Mouse (Mus musculus): Measurements from ENCODE around the gene Zfp446. TPM values are rescaled to one million over a fixed set of nuclear protein-coding genes. Genes with fewer than 3 reads are reported as not detected.

The Zfp446 gene
- polyA plus RNA-seq, 1 experiment from 2014 or later: 7.1 TPM

DNA sequence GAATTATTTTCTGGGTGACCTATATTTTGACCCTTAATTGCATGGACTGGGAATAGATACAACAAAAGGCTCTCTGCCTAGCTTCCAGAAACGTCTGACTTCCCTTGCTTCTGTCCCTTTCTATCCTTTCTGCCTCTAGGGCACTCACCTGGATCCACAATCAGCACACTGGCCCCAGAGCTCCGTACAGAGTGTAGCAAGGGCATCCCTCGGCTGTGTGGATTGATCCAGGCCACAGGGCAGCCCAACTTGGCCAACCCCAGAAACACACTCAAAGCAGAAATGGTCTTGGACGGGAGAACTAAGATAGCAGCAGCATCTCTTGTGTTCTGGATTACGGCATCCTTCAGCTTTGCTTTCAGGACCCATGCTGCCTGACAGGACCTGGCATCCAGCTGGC is 19.6 kb downstream of the Zfp446 start:
- Histone ChIP-seq H3K27me3 (ENCODE audit: control insufficient read depth, insufficient read depth, low read length) (no peaks in the 10 kb centered on the region), H3K36me3 (ENCODE audit: control insufficient read depth, insufficient read depth, low read length) (no peaks in the 10 kb centered on the region), H3K9me3 (ENCODE audit: control insufficient read depth, low read length) (no peaks in the 10 kb centered on the region), H3K4me2 (ENCODE audit: low read depth) (no peak overlapping the region), H3K27ac (ENCODE audit: low read depth, low read length) (no peak overlapping the region), H3K4me3 (ENCODE audit: low read depth, low read length) (no peak overlapping the region), H3K9ac (ENCODE audit: low read length) (no peak overlapping the region), H3K4me1 (ENCODE audit: control insufficient read depth, insufficient read depth, low read length) (no peaks in the 10 kb centered on the region)
- WGBS: 70% methylated on average over 5 of the region's 5 CpGs
- no peak for ATAC-seq (ENCODE audit: insufficient read depth, low FRiP score, low TSS enrichment)
- DNase-seq (ENCODE audit: low spot score): no peak

DNA sequence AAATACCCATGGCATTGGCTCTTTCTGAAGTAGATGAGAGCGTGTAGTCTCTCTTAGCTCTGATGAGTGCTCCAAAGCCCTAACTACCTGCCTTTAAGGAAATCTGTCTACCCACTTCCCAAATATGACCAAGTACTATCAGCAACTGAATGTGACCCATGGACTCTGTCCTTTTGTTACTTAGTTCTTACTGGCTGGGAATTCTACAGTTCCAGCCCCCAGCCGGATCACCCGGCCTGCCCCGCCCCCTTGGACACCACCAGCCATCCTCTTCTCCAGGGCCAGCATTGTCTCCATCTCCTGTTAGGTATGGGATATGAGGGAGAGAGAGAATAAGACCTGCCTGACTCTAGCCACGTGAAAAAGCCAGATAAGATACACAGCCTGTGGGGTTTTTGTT is 20.4 kb downstream of the Zfp446 start, which contains the start of gene Slc27a5:
Gene Slc27a5 (minus strand): TSS at position 140 of the 400 bp plus-strand sequence.
- no peaks in the 10 kb centered on the region for H3K4me1 ChIP-seq (ENCODE audit: control insufficient read depth, insufficient read depth, low read length)
- WGBS: 84% methylated on average over 5 of the region's 5 CpGs
- H3K27me3 ChIP-seq (ENCODE audit: control insufficient read depth, insufficient read depth, low read length): no peaks in the 10 kb centered on the region
- DNase-seq (ENCODE audit: low spot score): no peak
- no peak within 1 kb of the TSS for H3K27ac ChIP-seq (ENCODE audit: low read depth, low read length)
- no peaks in the 10 kb centered on the region for H3K9me3 ChIP-seq (ENCODE audit: control insufficient read depth, low read length)
- ATAC-seq (ENCODE audit: insufficient read depth, low FRiP score, low TSS enrichment): no peak
- no peaks in the 10 kb centered on the region for H3K36me3 ChIP-seq (ENCODE audit: control insufficient read depth, insufficient read depth, low read length)
- H3K4me3 ChIP-seq (ENCODE audit: low read depth, low read length): no peak within 1 kb of the TSS
- H3K9ac ChIP-seq (ENCODE audit: low read length): no peak within 1 kb of the TSS
- no peak within 1 kb of the TSS for H3K4me2 ChIP-seq (ENCODE audit: low read depth)

DNA sequence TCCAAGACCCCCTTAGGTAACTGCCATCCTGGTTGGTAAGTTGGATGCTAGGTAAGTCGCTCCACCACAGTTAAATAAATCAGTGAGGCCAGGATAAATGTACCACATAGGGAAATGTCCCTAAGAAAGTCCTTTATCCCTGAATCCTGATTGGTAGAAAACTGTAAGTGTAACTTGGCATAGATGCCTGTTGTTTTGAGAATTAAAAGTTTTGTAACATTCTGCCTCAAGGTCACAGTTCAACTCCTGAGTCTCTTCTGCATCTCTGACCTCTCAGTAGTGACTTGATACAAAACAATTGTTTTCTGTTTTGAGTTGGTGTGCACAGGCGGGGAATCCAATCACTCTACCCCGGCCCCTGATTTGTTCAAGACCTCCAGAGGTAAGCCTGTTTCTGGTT is 21.2 kb downstream of the Zfp446 start, which contains the start of gene Trim28:
Gene Trim28 (plus strand): TSS at position 264 of the 400 bp plus-strand sequence.
- no peak within 1 kb of the TSS for H3K27ac ChIP-seq (ENCODE audit: low read depth, low read length)
- H3K9me3 ChIP-seq (ENCODE audit: control insufficient read depth, low read length): no peaks in the 10 kb centered on the region
- no peaks in the 10 kb centered on the region for H3K4me1 ChIP-seq (ENCODE audit: control insufficient read depth, insufficient read depth, low read length)
- no peak for ATAC-seq (ENCODE audit: insufficient read depth, low FRiP score, low TSS enrichment)
- H3K4me3 ChIP-seq (ENCODE audit: low read depth, low read length): no peak within 1 kb of the TSS
- DNase-seq (ENCODE audit: low spot score): no peak
- H3K36me3 ChIP-seq (ENCODE audit: control insufficient read depth, insufficient read depth, low read length): no peaks in the 10 kb centered on the region
- no peak within 1 kb of the TSS for H3K9ac ChIP-seq (ENCODE audit: low read length)
- no peak within 1 kb of the TSS for H3K4me2 ChIP-seq (ENCODE audit: low read depth)
- no peaks in the 10 kb centered on the region for H3K27me3 ChIP-seq (ENCODE audit: control insufficient read depth, insufficient read depth, low read length)
- 85% methylated on average over 3 of the region's 3 CpGs for WGBS

DNA sequence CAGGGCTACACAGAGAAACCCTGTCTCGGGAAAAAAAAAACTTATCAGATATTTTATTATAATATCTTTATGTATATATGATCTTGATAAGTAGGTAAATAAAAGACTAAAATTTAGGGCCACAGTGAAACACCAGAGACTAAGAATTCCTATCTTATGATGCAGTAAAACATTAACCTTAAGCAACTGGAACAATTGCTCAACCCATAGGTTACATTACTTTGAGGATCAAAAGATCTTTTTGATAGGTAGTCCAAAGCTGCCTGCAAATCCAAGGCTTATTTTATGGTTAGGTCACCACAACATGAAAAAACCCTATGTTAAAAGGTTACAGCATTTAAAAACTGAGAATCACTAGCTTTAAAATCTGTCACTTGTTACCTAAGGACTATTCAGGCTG is 23.9 kb downstream of the Zfp446 start:
- 83% methylated on average over 1 of the region's 1 CpGs for WGBS
- Histone ChIP-seq H3K9ac (ENCODE audit: low read length) (no peak overlapping the region), H3K9me3 (ENCODE audit: control insufficient read depth, low read length) (no peaks in the 10 kb centered on the region), H3K4me3 (ENCODE audit: low read depth, low read length) (no peak overlapping the region), H3K27ac (ENCODE audit: low read depth, low read length) (no peak overlapping the region), H3K27me3 (ENCODE audit: control insufficient read depth, insufficient read depth, low read length) (no peaks in the 10 kb centered on the region), H3K4me2 (ENCODE audit: low read depth) (no peak overlapping the region), H3K36me3 (ENCODE audit: control insufficient read depth, insufficient read depth, low read length) (peaks cover 3% of the 10 kb centered on the region; the same call in 1 of the 2 replicates), H3K4me1 (ENCODE audit: control insufficient read depth, insufficient read depth, low read length) (no peaks in the 10 kb centered on the region)
- ATAC-seq (ENCODE audit: insufficient read depth, low FRiP score, low TSS enrichment) (no peak), DNase-seq (ENCODE audit: low spot score) (no peak)

DNA sequence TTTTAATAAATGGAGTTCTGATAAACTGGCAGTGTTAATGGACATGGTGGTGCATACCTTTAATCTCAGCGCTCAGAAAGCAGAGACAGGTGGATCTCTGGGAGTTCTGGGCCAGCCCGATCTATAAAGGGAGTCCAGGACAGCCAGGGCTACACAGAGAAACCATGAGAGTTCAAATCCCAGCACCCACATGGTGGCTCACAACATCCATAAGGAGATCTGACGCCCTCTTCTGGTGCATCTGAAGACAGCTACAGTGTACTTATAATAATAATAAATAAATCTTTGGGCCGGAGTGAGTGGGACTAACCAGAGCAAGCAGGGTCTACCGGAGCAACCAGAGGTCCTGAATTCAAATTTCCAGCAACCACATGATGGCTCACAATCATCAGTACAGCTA is 25.7 kb downstream of the Zfp446 start:
- no peak for DNase-seq (ENCODE audit: low spot score)
- Histone ChIP-seq H3K9me3 (ENCODE audit: control insufficient read depth, low read length) (no peaks in the 10 kb centered on the region), H3K9ac (ENCODE audit: low read length) (no peak overlapping the region), H3K4me3 (ENCODE audit: low read depth, low read length) (no peak overlapping the region), H3K36me3 (ENCODE audit: control insufficient read depth, insufficient read depth, low read length) (peaks cover 5% of the 10 kb centered on the region; the same call in 1 of the 2 replicates), H3K27me3 (ENCODE audit: control insufficient read depth, insufficient read depth, low read length) (peaks cover 7% of the 10 kb centered on the region), H3K4me1 (ENCODE audit: control insufficient read depth, insufficient read depth, low read length) (peaks cover 3% of the 10 kb centered on the region), H3K4me2 (ENCODE audit: low read depth) (no peak overlapping the region), H3K27ac (ENCODE audit: low read depth, low read length) (no peak overlapping the region)
- 75% methylated on average over 5 of the region's 5 CpGs for WGBS
- no peak for ATAC-seq (ENCODE audit: insufficient read depth, low FRiP score, low TSS enrichment)

DNA sequence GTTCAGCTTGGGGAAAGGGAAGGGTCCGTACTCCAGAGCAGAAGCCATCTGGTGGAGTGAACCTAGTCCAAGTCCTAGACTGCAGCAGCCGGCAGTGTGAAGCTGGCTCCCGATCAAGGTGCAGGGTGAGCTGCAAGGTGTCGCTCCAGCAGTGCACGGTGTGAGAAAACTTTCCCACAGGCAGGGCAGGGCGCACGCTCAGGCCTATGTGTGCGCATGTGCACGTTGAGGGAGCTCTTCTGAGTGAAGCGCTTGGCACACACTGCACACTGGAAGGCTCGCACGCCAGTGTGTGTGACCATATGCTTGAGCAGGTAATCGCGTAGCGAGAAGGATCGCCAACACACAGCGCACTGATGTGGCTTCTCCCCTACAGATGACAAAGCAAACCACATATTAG is 28.4 kb downstream of the Zfp446 start:
- ATAC-seq (ENCODE audit: insufficient read depth, low FRiP score, low TSS enrichment) (no peak), DNase-seq (ENCODE audit: low spot score) (no peak)
- Histone ChIP-seq H3K4me1 (ENCODE audit: control insufficient read depth, insufficient read depth, low read length) (peaks cover 8% of the 10 kb centered on the region), H3K9ac (ENCODE audit: low read length) (no peak overlapping the region), H3K9me3 (ENCODE audit: control insufficient read depth, low read length) (no peaks in the 10 kb centered on the region), H3K36me3 (ENCODE audit: control insufficient read depth, insufficient read depth, low read length) (peaks cover 5% of the 10 kb centered on the region; the same call in 1 of the 2 replicates), H3K27ac (ENCODE audit: low read depth, low read length) (no peak overlapping the region), H3K4me2 (ENCODE audit: low read depth) (no peak overlapping the region), H3K27me3 (ENCODE audit: control insufficient read depth, insufficient read depth, low read length) (peaks cover 7% of the 10 kb centered on the region), H3K4me3 (ENCODE audit: low read depth, low read length) (no peak overlapping the region)
- 91% methylated on average over 17 of the region's 17 CpGs for WGBS

DNA sequence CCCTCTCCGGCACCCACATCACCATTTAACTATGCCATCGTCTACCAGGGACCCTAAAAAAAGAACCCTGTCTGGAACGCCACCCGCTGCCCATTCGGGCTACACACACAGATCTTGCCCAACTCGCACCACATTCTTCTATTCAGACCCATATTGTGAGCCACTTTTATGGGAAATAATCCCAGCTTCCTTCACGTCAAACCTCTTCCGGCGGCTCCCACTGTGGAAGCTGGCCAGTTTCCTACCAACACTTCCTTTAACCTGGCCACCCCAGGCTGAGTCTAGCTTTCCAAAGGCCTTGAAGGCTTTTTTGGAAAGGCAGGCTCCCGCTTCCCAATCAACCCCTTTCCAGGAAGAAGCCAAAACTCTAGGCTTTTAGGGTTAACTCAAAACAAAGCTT is 28.9 kb downstream of the Zfp446 start:
- H3K27me3 ChIP-seq (ENCODE audit: control insufficient read depth, insufficient read depth, low read length): peaks cover 7% of the 10 kb centered on the region

DNA sequence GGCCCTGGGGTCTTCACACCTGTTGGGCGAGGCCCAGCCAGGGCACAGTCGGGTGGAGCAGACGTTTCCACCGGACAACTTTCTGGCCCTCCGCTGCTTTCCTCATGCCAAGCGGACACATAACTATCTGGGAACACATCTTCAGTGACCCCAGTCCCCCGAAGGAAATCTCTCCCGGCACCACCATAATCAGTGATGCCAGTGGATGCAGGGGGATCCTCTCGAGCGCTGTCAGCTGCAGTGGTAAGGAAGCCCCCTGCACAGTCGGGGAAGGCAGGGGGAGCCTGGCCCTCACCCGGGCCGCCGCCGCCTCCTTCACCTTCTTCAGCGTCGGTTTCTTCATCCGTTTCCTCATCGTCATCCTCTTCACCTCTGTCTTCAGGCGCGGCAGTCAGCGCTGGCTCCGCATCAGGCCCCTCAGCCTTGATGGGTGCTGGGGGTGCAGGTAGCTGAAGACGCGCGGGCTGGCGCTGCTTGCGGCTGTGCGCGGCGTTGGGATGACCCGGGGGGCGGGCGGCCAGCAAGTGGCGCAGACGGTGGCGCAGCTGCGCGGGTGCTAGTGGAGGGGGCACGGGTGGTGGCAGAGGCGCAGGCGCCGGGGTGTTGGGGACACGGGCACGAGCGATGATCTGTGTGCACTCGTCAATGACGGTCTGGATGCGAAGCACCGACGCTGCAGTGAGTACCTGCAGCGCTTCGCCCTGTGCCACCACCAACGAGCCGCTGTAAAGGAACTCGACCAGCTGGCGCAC is 29.9 kb downstream of the Zfp446 start:
- ATAC-seq (ENCODE audit: insufficient read depth, low FRiP score, low TSS enrichment) (no peak), DNase-seq (ENCODE audit: low spot score) (no peak)
- Histone ChIP-seq H3K36me3 (ENCODE audit: control insufficient read depth, insufficient read depth, low read length) (peaks cover 5% of the 10 kb centered on the region; the same call in 1 of the 2 replicates), H3K27ac (ENCODE audit: low read depth, low read length) (no peak overlapping the region), H3K9ac (ENCODE audit: low read length) (peak overlapping the region; percentile 11; the same call in 1 of the 2 replicates), H3K27me3 (ENCODE audit: control insufficient read depth, insufficient read depth, low read length) (peaks cover 7% of the 10 kb centered on the region), H3K4me2 (ENCODE audit: low read depth) (peak overlapping the region; percentile 24), H3K4me1 (ENCODE audit: control insufficient read depth, insufficient read depth, low read length) (peaks cover 8% of the 10 kb centered on the region), H3K9me3 (ENCODE audit: control insufficient read depth, low read length) (no peaks in the 10 kb centered on the region), H3K4me3 (ENCODE audit: low read depth, low read length) (peak overlapping the region; percentile 12; the same call in 1 of the 2 replicates)
- WGBS: 28% methylated on average over 57 of the region's 57 CpGs

More for the DNA sequence above, 28.9 kb downstream of the Zfp446 start:
- ATAC-seq (ENCODE audit: insufficient read depth, low FRiP score, low TSS enrichment) (no peak), DNase-seq (ENCODE audit: low spot score) (no peak)
- no peak overlapping the region for H3K4me3 ChIP-seq (ENCODE audit: low read depth, low read length)
- H3K4me2 ChIP-seq (ENCODE audit: low read depth): no peak overlapping the region
- H3K27ac ChIP-seq (ENCODE audit: low read depth, low read length): no peak overlapping the region
- peaks cover 8% of the 10 kb centered on the region for H3K4me1 ChIP-seq (ENCODE audit: control insufficient read depth, insufficient read depth, low read length)
- H3K36me3 ChIP-seq (ENCODE audit: control insufficient read depth, insufficient read depth, low read length): peaks cover 5% of the 10 kb centered on the region; the same call in 1 of the 2 replicates
- H3K9ac ChIP-seq (ENCODE audit: low read length): no peak overlapping the region
- no peaks in the 10 kb centered on the region for H3K9me3 ChIP-seq (ENCODE audit: control insufficient read depth, low read length)
- 91% methylated on average over 10 of the region's 10 CpGs for WGBS

Measured in neural tube, embryonic 11.5 days (tissue).